Mouse (Mus musculus): Measurements from ENCODE around the gene Mtif3.

The Mtif3 gene

GRCm38 (mm10) chr5:146916273-146916672, 47.3 kb downstream of the Mtif3 start:
- no peak for DNase-seq (ENCODE audit: low spot score in 2 of 2)

DNA sequence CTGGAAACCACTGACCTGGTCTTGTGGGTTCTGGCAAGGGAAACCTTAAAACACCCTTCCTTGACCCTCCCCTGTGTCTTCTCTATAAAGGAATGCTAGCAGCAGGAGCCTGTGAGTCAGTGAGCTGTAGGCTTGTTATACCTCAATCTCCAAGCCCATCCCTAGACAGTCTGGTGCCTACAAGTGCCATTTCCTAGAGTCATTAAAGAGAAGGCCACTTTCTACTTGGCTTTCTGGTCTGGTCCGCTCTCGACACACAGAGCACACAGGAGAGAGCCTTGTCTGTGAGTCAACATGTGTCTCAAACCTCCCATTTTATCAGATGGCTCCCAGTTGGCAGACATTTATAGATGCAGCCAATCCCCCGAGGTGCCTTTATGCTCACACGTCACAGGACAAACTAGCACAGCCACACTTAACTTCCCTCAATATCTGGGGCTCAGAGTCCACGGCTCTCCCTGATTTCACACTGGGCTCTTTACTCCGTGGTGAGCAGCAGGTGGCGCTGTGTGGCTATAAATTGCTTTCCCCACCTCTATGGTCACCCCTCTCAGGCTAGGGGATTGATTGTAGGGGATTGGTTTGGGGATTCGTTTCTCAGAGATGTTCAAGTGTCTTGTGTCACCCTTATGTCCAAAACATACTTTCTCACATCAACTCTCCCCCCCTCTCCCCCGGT, 49.4 kb downstream of the Mtif3 start:
- peak; percentile 10 to 62 for DNase-seq (ENCODE audit: low spot score in 2 of 2)

GRCm38 (mm10) chr5:146913355-146913754, 50.2 kb downstream of the Mtif3 start:
- DNase-seq (ENCODE audit: low spot score in 2 of 2): no peak

DNA sequence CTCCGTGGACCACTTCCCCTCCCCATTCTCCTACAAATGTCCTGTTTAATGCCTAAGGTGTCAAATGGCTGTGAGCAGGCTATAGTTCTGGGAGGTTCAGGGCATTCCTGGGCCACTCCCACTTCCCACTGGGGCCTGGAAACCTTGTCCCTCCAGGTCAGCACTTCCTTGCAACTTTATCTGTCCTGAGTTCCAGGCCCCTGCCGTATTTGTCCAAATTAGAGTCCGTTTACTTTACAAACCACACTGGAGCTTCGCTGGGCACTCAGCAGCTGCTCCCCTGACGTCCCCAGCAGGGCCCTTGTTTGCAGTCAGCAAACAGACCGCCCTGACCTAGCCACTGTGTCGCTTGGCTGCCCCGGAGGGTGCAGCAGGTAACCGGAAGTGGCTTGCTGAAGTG, 51.4 kb downstream of the Mtif3 start:
- no peak for DNase-seq (ENCODE audit: low spot score in 2 of 2)

GRCm38 (mm10) chr5:146908629-146909028, 55.0 kb downstream of the Mtif3 start:
- DNase-seq (ENCODE audit: low spot score in 2 of 2): no peak

DNA sequence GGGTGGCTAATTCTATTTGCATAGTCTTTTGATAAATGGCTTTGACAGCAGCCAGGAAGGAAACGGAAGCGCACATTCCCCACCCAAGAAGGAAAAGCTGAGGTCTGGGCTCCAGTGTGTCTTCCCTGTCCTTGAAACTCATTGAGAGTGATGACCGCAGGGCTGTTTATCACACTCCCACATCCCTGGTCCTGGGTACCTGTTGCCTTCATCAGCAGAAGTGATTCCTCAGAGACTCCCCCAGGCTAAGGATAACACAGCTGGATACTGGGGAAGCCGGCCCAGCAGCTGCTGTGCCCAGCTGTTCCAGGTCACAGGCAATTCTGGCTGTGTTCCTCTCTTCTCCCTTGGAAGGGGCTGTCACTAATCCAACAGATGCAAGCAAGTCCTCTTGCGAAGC, 56.1 kb downstream of the Mtif3 start:
- DNase-seq (ENCODE audit: low spot score in 2 of 2): no peak

DNA sequence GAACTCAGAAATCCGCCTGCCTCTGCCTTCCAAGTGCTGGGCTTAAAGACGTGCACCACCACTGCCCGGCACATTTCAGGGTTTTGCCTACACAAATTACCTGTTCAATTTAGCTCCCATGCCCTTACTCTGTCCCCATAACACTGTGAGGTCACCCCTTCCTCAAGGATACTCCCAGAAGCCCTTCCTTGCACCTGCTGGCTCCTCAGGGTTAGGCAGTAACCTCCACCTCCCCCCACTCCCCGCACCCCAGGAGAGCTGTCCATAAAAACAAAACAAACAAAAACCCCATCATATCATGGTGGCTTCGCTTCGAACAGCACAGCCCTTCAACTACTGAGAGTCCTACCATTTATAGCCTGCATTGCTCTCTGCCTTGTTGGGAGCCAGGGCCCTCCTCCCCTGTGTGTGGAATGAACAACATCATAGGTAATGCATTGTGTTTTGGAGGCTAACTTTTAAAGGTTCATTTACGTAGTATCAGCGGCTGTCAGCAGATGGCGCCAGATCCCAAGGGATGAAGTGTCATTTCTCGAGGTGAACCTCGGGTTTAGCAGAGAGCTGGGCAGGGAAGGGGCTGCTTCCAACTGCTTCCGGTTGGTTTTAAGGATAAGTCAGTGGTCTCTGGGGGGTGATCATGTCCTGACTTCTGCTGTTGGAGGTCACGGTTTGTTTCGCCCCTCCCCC, 58.0 kb downstream of the Mtif3 start:
- DNase-seq (ENCODE audit: low spot score in 2 of 2): peak; percentile 38 to 80

DNA sequence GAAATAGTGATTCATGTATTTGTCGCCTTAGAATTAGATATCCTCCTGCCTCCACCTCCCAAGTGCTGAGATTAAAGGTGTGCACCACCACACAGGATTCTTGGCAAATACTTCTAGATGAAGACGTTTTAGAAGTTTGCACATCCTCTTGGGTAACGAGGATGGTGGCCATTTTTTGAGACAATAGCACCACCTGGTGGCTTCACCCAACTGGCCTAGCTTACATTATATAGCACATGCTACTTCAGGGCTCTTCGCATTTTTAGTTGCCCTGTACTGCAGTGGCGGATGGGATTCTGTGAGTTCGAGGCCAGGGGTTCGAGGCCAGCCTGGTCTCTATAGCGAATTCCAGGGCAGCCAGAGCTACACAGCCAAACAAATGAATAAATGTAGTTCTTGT, 59.2 kb downstream of the Mtif3 start:
- DNase-seq (ENCODE audit: low spot score in 2 of 2): peak; percentile 23 to 73

Data from thymus, postnatal 10 days (tissue).